In the genomic region with DNA sequence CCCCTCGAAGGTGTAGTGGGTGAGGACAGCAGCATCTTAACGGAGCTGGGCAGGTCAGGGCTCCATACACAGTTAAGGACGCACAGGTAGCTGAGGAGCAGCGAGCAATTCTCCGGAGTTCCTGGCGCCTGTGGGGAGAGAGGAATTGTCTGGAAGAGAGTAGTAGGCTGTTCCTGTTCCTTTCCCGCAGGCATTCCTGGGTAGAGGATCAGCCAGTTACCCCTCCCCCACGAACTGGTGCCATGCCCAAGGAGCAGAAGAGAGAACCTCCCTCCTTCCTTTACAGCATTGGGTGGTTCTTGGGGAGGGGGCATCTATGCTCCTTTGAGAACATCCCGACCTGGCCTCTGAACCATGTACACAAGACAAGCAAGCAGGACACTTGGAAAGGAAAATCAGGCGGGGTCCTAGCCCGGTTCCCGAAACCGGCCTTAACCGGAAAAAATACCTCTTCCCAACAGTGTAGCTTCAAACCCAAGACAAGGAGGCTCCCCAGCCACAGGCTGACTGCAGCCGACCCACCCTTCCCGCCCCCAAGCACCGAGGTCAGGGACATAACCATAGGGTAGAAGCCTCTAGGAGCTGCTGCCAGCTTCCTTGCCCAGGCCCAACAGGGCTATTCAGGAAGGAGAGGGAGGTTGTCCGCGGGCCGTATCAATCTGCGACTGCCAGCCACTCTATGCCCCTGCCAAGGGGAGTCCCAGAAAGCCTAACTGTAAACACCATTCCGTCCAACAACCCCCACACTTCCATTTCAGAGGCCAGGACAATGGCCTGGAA, we compare ENCODE assay signal across 9 mouse cellular contexts. TPM values are rescaled to one million over a fixed set of nuclear protein-coding genes. Genes with fewer than 3 reads are reported as not detected.
DNase-seq lines count a peak whose midpoint lies in the region; ATAC-seq and TF ChIP-seq lines count a peak whose summit lies in the region.
"Had no signal": no experiment of that assay in that cellular context is flagged by ENCODE, and none has a peak within 500 bp of the region (broad histone marks: within the 10 kb centered on the region; RNA-seq: fewer than 3 reads in every experiment).

No protein-coding gene starts in this region.

- H3K4me3 ChIP-seq in forebrain, postnatal 0 days (ENCODE audit: low read depth, low read length): peak overlapping the region; percentile 53
- H3K4me3 ChIP-seq in limb, embryonic 10.5 days: peak overlapping the region; percentile 61
- H3K4me3 ChIP-seq in neural tube, embryonic 11.5 days (ENCODE audit: low read depth, low read length): peak overlapping the region; percentile 47

- TF ChIP-seq CTCF in forebrain, postnatal 0 days (IDR thresholded peaks at IDR 0.05; ENCODE audit: low read depth): no peak

- no peaks in the 10 kb centered on the region for H3K36me3 ChIP-seq in forebrain, postnatal 0 days (ENCODE audit: insufficient read depth)
- H3K36me3 ChIP-seq in limb, embryonic 10.5 days: no peaks in the 10 kb centered on the region
- no peaks in the 10 kb centered on the region for H3K36me3 ChIP-seq in neural tube, embryonic 11.5 days (ENCODE audit: control insufficient read depth, insufficient read depth, low read length)

- peaks cover 40% of the 10 kb centered on the region for H3K27me3 ChIP-seq in forebrain, postnatal 0 days (ENCODE audit: insufficient read depth, low read length)
- peaks cover 90% of the 10 kb centered on the region for H3K27me3 ChIP-seq in limb, embryonic 10.5 days (ENCODE audit: low read depth, poor library complexity, severe bottlenecking)
- peaks cover 30% of the 10 kb centered on the region for H3K27me3 ChIP-seq in neural tube, embryonic 11.5 days (ENCODE audit: control insufficient read depth, insufficient read depth, low read length)

- 0 out of 2 replicates have a peak, but pooled peaks cover 4% of the 10 kb centered on the region for H3K4me1 ChIP-seq in forebrain, postnatal 0 days (ENCODE audit: insufficient read depth)
- peaks cover 83% of the 10 kb centered on the region for H3K4me1 ChIP-seq in limb, embryonic 10.5 days
- H3K4me1 ChIP-seq in neural tube, embryonic 11.5 days (ENCODE audit: control insufficient read depth, insufficient read depth, low read length): peaks cover 50% of the 10 kb centered on the region

- H3K9me3 ChIP-seq in forebrain, postnatal 0 days (ENCODE audit: low read length): no peaks in the 10 kb centered on the region
- no peaks in the 10 kb centered on the region for H3K9me3 ChIP-seq in limb, embryonic 10.5 days (replicated peaks)
- H3K9me3 ChIP-seq in neural tube, embryonic 11.5 days (ENCODE audit: control insufficient read depth, low read length): no peaks in the 10 kb centered on the region

- ATAC-seq in forebrain, postnatal 0 days: peak; percentile 27
- no peak for ATAC-seq in neural tube, embryonic 11.5 days (ENCODE audit: insufficient read depth, low FRiP score, low TSS enrichment)
- ATAC-seq in frontal cortex, adult (ENCODE audit: low TSS enrichment): no peak

- H3K27ac ChIP-seq in forebrain, postnatal 0 days (ENCODE audit: low read depth, low read length): peak overlapping the region; percentile 78
- peak overlapping the region; percentile 88 for H3K27ac ChIP-seq in limb, embryonic 10.5 days
- peak overlapping the region; percentile 24; the same call in 1 of the 2 replicates for H3K27ac ChIP-seq in neural tube, embryonic 11.5 days (ENCODE audit: low read depth, low read length)

- 5% methylated on average over 22 of the region's 22 CpGs for WGBS in forebrain, postnatal 0 days
- WGBS in limb, embryonic 10.5 days: 3% methylated on average over 22 of the region's 22 CpGs
- WGBS in neural tube, embryonic 11.5 days: under 1% methylated on average over 22 of the region's 22 CpGs

- H3K4me2 ChIP-seq in forebrain, postnatal 0 days (ENCODE audit: low read depth): peak overlapping the region; percentile 76
- H3K4me2 ChIP-seq in neural tube, embryonic 11.5 days (ENCODE audit: low read depth): peak overlapping the region; percentile 85

- peak; percentile 45 to 54 for DNase-seq in lung, adult 18-20 months
- DNase-seq in lung, postnatal 14 days: no peak
- DNase-seq in forebrain, postnatal 0 days: peak; percentile 72
- DNase-seq in limb, embryonic 10.5 days (ENCODE audit: low spot score): peak; percentile 67
- DNase-seq in neural tube, embryonic 11.5 days (ENCODE audit: low spot score): peak; percentile 43
- DNase-seq in right cerebral cortex, adult 2 months (ENCODE audit: low spot score in 2 of 2): no peak
- DNase-seq in spleen, postnatal 36 days (ENCODE audit: low spot score in 2 of 2): no peak

- H3K9ac ChIP-seq in forebrain, postnatal 0 days: peak overlapping the region; percentile 74
- peak overlapping the region; percentile 73 for H3K9ac ChIP-seq in neural tube, embryonic 11.5 days (ENCODE audit: low read length)

RNA-seq across cellular contexts. Expression of a gene that starts 1.6 kb away (rescaled TPM):
- total RNA-seq in forebrain, postnatal 0 days (2014; rRNA removed): 14.2 and 18.3 TPM in 2 replicates
- 18.3 and 20.0 TPM in 2 replicates for polyA plus RNA-seq in forebrain, postnatal 0 days (2015; fragmentation: Nextera tagmentation; extraction: Ambion mirVana)
- 9.2 and 10.9 TPM in 2 replicates for polyA plus RNA-seq in limb, embryonic 10.5 days (2016; fragmentation: Nextera tagmentation; extraction: Ambion mirVana)
- 11.1 and 11.8 TPM in 2 replicates for polyA plus RNA-seq in neural tube, embryonic 11.5 days (2014; fragmentation: Nextera tagmentation; extraction: Ambion mirVana)

RNA-seq across cellular contexts. Expression of a gene that starts 5.6 kb away (rescaled TPM):
- total RNA-seq in forebrain, postnatal 0 days (2014; rRNA removed): not detected in 2 replicates
- polyA plus RNA-seq in forebrain, postnatal 0 days (2015; fragmentation: Nextera tagmentation; extraction: Ambion mirVana): 0.25 TPM in 1 of 2 replicates, not detected in the other
- not detected in 2 replicates for polyA plus RNA-seq in limb, embryonic 10.5 days (2016; fragmentation: Nextera tagmentation; extraction: Ambion mirVana)
- polyA plus RNA-seq in neural tube, embryonic 11.5 days (2014; fragmentation: Nextera tagmentation; extraction: Ambion mirVana): not detected in 2 replicates
- total RNA-seq: liver, adult 2 months had no signal
- polyA plus RNA-seq: liver, adult 2 months had no signal

RNA-seq across cellular contexts. Expression of a gene that starts 6.9 kb away (rescaled TPM):
- 11.6 and 12.7 TPM in 2 replicates for total RNA-seq in forebrain, postnatal 0 days (2014; rRNA removed)
- polyA plus RNA-seq in forebrain, postnatal 0 days (2015; fragmentation: Nextera tagmentation; extraction: Ambion mirVana): 13.8 and 15.0 TPM in 2 replicates
- 19.0 and 23.5 TPM in 2 replicates for polyA plus RNA-seq in limb, embryonic 10.5 days (2016; fragmentation: Nextera tagmentation; extraction: Ambion mirVana)
- 18.6 and 19.2 TPM in 2 replicates for polyA plus RNA-seq in neural tube, embryonic 11.5 days (2014; fragmentation: Nextera tagmentation; extraction: Ambion mirVana)

RNA-seq across cellular contexts. Expression of a gene that starts 8.9 kb away (rescaled TPM):
- 0.43 TPM in 1 of 2 replicates, not detected in the other for total RNA-seq in forebrain, postnatal 0 days (2014; rRNA removed)
- 0.11 and 0.33 TPM in 2 replicates for polyA plus RNA-seq in forebrain, postnatal 0 days (2015; fragmentation: Nextera tagmentation; extraction: Ambion mirVana)
- polyA plus RNA-seq in limb, embryonic 10.5 days (2016; fragmentation: Nextera tagmentation; extraction: Ambion mirVana): 0.60 and 0.79 TPM in 2 replicates
- 0.28 TPM in 1 of 2 replicates, not detected in the other for polyA plus RNA-seq in neural tube, embryonic 11.5 days (2014; fragmentation: Nextera tagmentation; extraction: Ambion mirVana)
- total RNA-seq: liver, adult 2 months had no signal
- polyA plus RNA-seq: liver, adult 2 months had no signal

RNA-seq across cellular contexts. Expression of a gene that starts 14.1 kb away (rescaled TPM):
- 0.08 TPM in 1 of 2 replicates, not detected in the other for total RNA-seq in forebrain, postnatal 0 days (2014; rRNA removed)
- 0.18 TPM in 1 of 2 replicates, not detected in the other for polyA plus RNA-seq in forebrain, postnatal 0 days (2015; fragmentation: Nextera tagmentation; extraction: Ambion mirVana)
- 0.76 and 1.1 TPM in 2 replicates for polyA plus RNA-seq in limb, embryonic 10.5 days (2016; fragmentation: Nextera tagmentation; extraction: Ambion mirVana)
- polyA plus RNA-seq in neural tube, embryonic 11.5 days (2014; fragmentation: Nextera tagmentation; extraction: Ambion mirVana): 0.36 and 0.50 TPM in 2 replicates

Comparison
In these comparisons a context has a peak if more than half of its experiments do, and no peak if none do; other contexts are left out.
1. DNase-seq: peak in lung, adult 18-20 months (2 of 2), forebrain, postnatal 0 days (single experiment), limb, embryonic 10.5 days (single experiment) and neural tube, embryonic 11.5 days (single experiment); none in lung, postnatal 14 days (single experiment), right cerebral cortex, adult 2 months (0 of 2) and spleen, postnatal 36 days (0 of 2).
2. H3K27ac ChIP-seq: peak in every context shown above with its lines; median percentile 88 in limb, embryonic 10.5 days; 78 in forebrain, postnatal 0 days; 24 in neural tube, embryonic 11.5 days.
3. Peak in every context shown above with its lines, with median percentiles within 50 percentile points of each other: H3K4me3 ChIP-seq.